Mouse (Mus musculus): Measurements from ENCODE around the gene Dock8.

GRCm38 (mm10) chr19:25230975-25231334, 231.6 kb downstream of the Dock8 start:
- TF ChIP-seq GATA1 (IDR thresholded peaks at IDR 0.05; ENCODE audit: low read depth, low read length) = no peak
- TF ChIP-seq POLR2A (IDR thresholded peaks at IDR 0.05; ENCODE audit: control insufficient read depth in 1 of 2, insufficient read depth in 1 of 2, low read depth in 1 of 2, low read length in 2 of 2, poor library complexity in 1 of 2) = no peak
- no peak for TF ChIP-seq ZNF384 (IDR thresholded peaks at IDR 0.05; ENCODE audit: low read depth, low read length)
- TF ChIP-seq CHD1 (IDR thresholded peaks at IDR 0.05; ENCODE audit: low read depth, low read length) = no peak
- no peak for TF ChIP-seq CHD2 (IDR thresholded peaks at IDR 0.05; ENCODE audit: low read length)
- no peak for TF ChIP-seq EP300 (IDR thresholded peaks at IDR 0.05; ENCODE audit: low read depth in 1 of 2, low read length in 2 of 2)
- no peak for TF ChIP-seq SMC3 (IDR thresholded peaks at IDR 0.05; ENCODE audit: low read depth, low read length)
- TF ChIP-seq CTCF (IDR thresholded peaks at IDR 0.05 in 2 of 3, conservative IDR thresholded peaks at IDR 0.05 in 1 of 3; ENCODE audit: control insufficient read depth in 1 of 3, insufficient read depth in 1 of 3, low read depth in 2 of 3, low read length in 3 of 3, poor library complexity in 1 of 3, severe bottlenecking in 1 of 3) = no peak
- no peak for TF ChIP-seq ZKSCAN1 (IDR thresholded peaks at IDR 0.05; ENCODE audit: low read depth, low read length)

Measured in MEL (cell line).